Mouse (Mus musculus) forebrain, embryonic 11.5 days (tissue): ENCODE data around the gene Scmh1. TPM values are rescaled to one million over a fixed set of nuclear protein-coding genes. Genes with fewer than 3 reads are reported as not detected.
A peak's percentile ranks its signal among the peaks of the same experiment; 100 is the strongest.
"Not testable (repeated sequence)": the region's sequence is repeated elsewhere in the genome, so short reads cannot be mapped to it uniquely, and the experiment has no call there.

Experiments used
- ATAC-seq: fragments of 200-750 bp; cut with Nextera tagmentation; replicated peaks from 2 replicates; pipeline ENCODE4 v1.8.0; 2017; ENCODE audit warnings: moderate TSS enrichment; ENCODE audit not compliant: low FRiP score
- DNase-seq: peaks from one replicate; pipeline ENCODE4 v3.0.0-alpha.2; 2017; ENCODE audit warnings: low spot score
- H3K27ac ChIP-seq: fragments of 300-500 bp; sonication (generic); 2 replicates; pipeline ENCODE4 v1.5.1; 2014; ENCODE audit warnings: low read depth, low read length
- H3K27me3 ChIP-seq: fragments of 300-500 bp; sonication (generic); 2 replicates; pipeline ENCODE4 v1.6.1; 2014; ENCODE audit warnings: mild to moderate bottlenecking, low read length, mixed read lengths; ENCODE audit not compliant: control insufficient read depth, insufficient read depth
- H3K36me3 ChIP-seq: fragments of 300-500 bp; sonication (generic); 2 replicates; pipeline ENCODE4 v1.6.1; 2014; ENCODE audit warnings: mild to moderate bottlenecking, low read length, moderate library complexity, mixed read lengths; ENCODE audit not compliant: control insufficient read depth, insufficient read depth
- H3K4me1 ChIP-seq: fragments of 300-500 bp; sonication (generic); replicated peaks from 2 replicates; pipeline ENCODE4 v1.6.1; 2014; ENCODE audit warnings: low read length, mixed read lengths; ENCODE audit not compliant: control insufficient read depth, insufficient read depth
- H3K4me2 ChIP-seq: fragments of 300-500 bp; sonication (generic); 2 replicates; pipeline ENCODE4 v1.6.1; 2014; ENCODE audit warnings: low read depth, mild to moderate bottlenecking, low read length, moderate library complexity, mixed read lengths; ENCODE audit not compliant: severe bottlenecking
- H3K4me3 ChIP-seq: fragments of 300-500 bp; sonication (generic); 2 replicates; pipeline ENCODE4 v1.5.1; 2014; ENCODE audit warnings: low read depth, low read length
- H3K9ac ChIP-seq: fragments of 300-500 bp; sonication (generic); 2 replicates; pipeline ENCODE4 v1.6.1; 2014; ENCODE audit warnings: low read length
- H3K9me3 ChIP-seq: fragments of 300-500 bp; sonication (generic); 2 replicates; pipeline ENCODE4 v1.6.1; 2016; ENCODE audit warnings: low read length, mixed read lengths; ENCODE audit not compliant: control insufficient read depth
- WGBS: fragments of 180-500 bp; shearing (Covaris S2); extraction: QIAGEN DNeasy Blood & Tissue Kit; methylation state at CpG from one replicate; pipeline ENCODE4 v1.1.7; 2014; 5-methylcytosine and 5-hydroxymethylcytosine counted together
- polyA plus RNA-seq: library from polyadenylated mRNA; unstranded; fragments of >200 nt; fragmentation: Nextera tagmentation; extraction: Ambion mirVana; gene quantifications from 2 replicates; pipeline ENCODE4 v1.2.1, GENCODE M21; 2014

Scmh1 gene
- polyA plus RNA-seq, 1 experiment from 2014 or later: 46.1 TPM

DNA sequence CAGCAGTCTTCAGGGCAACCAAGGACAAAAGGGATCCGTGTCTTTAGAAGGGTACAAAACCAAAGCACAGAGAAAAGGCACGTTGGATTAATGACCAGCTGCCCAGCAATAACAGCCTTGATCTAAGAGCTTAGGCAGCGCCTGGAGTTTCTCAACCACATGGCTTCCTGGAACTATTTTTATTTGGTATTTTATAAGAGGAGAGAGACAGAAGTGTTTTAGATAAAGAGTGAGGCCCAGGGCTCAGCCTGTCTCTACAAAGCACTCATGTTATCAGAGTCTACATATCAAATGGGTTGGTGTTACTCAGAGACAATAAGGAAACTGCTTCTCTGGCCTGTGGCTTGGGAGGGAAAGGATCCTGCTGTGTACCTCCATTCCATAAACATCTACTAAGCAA lies 12.3 kb upstream of the Scmh1 start:
- 51% methylated on average over 3 of the region's 3 CpGs for whole genome bisulfite sequencing
- no peak overlapping the region for H3K9ac ChIP-seq
- no peak for ATAC-seq
- H3K27ac ChIP-seq: no peak overlapping the region
- DNase-seq: no peak
- H3K4me1 ChIP-seq: no peaks in the 10 kb centered on the region; the same call in 1 of the 2 replicates
- no peaks in the 10 kb centered on the region for H3K36me3 ChIP-seq
- no peak overlapping the region for H3K4me2 ChIP-seq
- no peak overlapping the region for H3K4me3 ChIP-seq
- peaks cover 18% of the 10 kb centered on the region for H3K27me3 ChIP-seq
- no peaks in the 10 kb centered on the region for H3K9me3 ChIP-seq

DNA sequence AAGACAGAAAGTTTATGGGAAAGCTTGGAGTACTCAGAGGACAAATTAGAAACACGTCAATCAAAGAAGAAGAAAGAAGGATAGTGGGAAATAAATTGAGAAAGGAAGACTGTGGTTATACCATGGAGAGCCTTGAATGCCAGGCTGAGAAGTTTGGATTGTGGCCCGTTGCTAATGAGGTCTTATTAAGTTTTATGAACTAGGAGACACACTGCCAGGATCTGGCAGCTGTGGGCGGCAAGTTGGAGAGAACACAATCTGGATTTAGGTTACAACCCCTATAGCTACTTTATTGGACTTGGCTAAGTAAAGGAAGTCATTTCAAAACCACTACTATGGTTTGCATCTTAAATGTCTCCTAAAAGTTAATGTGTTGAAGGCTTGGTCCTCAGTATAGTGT lies 4.8 kb upstream of the Scmh1 start:
- Histone ChIP-seq H3K9ac (no peak overlapping the region), H3K4me1 (no peaks in the 10 kb centered on the region), H3K9me3 (no peaks in the 10 kb centered on the region), H3K4me3 (no peak overlapping the region), H3K4me2 (no peak overlapping the region), H3K27me3 (no peaks in the 10 kb centered on the region), H3K36me3 (no peaks in the 10 kb centered on the region), H3K27ac (no peak overlapping the region)
- ATAC-seq: no peak
- WGBS: 80% methylated on average over 3 of the region's 3 CpGs
- DNase-seq: no peak

DNA sequence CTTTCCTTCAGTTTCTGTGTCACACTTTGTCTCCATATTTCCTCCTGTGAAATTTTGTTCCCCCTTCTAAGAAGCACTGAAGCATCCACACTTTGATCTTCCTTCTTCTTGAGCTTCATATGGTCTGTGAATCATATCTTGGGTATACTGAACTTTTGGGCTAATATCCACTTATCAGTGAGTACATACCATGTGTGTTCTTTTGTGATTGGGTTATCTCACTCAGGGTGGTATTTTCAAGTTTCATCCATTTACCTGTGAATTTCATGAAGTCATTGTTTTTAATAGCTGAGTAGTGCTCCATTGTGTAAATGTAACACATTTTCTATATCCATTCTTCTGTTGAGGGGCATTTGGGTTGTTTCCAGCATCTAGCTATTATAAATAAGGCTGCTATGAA lies 3.0 kb upstream of the Scmh1 start:
- not testable (repeated sequence) for H3K36me3 ChIP-seq, H3K4me1 ChIP-seq, H3K9me3 ChIP-seq, H3K27me3 ChIP-seq, DNase-seq, H3K9ac ChIP-seq, H3K4me2 ChIP-seq, H3K4me3 ChIP-seq, H3K27ac ChIP-seq, ATAC-seq

DNA sequence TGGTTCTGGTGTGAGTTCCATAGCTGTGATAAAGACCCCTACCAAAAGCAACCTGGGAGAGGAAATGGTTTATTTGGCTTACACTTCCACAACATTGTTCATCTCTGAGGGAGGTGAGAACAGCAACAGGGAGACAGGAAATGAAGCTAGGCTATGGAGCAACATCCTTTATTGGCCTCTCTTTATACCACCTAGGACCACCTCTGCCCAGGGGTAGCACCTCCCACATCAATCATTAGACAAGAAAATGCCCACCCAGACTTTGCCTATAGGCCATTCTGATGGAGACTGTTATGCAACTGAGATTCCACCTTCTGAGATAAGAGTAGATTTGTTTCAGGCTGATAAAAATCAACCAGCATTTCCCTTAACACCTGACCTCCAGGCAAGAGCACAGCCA lies 834 bp upstream of the Scmh1 start:
- Histone ChIP-seq H3K9ac (no peak overlapping the region), H3K9me3 (no peaks in the 10 kb centered on the region), H3K4me1 (no peaks in the 10 kb centered on the region), H3K27me3 (no peaks in the 10 kb centered on the region), H3K4me3 (no peak overlapping the region), H3K36me3 (no peaks in the 10 kb centered on the region), H3K4me2 (no peak overlapping the region), H3K27ac (no peak overlapping the region)
- ATAC-seq: no peak
- no peak for DNase-seq

DNA sequence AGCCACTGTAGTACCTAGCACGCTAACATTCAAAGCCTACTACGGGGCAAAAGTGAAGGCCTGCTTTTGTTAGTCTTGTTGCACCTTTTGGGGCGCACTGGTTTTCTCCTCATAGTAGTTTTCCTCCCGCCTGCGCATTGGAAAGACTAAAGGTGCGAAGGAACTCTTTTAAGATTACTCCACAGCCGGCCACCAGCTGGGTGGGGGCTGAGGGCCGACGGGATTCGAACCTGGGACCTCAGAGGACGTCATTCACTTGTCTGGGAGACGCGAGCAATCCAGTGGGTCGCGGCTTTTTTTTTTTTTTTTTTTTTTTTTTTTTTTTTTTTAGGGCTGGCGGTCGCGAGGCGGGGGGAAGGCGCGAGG lies 320 bp upstream of the Scmh1 start:
- 10% methylated on average over 19 of the region's 21 CpGs for WGBS
- Histone ChIP-seq H3K36me3 (no peaks in the 10 kb centered on the region), H3K4me2 (peak overlapping the region; percentile 62; the same call in 1 of the 2 replicates), H3K4me1 (no peaks in the 10 kb centered on the region), H3K9ac (peak overlapping the region; percentile 40; the same call in 1 of the 2 replicates), H3K27me3 (no peaks in the 10 kb centered on the region), H3K4me3 (peak overlapping the region; percentile 97), H3K9me3 (no peaks in the 10 kb centered on the region), H3K27ac (no peak overlapping the region)
- no peak for DNase-seq
- no peak for ATAC-seq

DNA sequence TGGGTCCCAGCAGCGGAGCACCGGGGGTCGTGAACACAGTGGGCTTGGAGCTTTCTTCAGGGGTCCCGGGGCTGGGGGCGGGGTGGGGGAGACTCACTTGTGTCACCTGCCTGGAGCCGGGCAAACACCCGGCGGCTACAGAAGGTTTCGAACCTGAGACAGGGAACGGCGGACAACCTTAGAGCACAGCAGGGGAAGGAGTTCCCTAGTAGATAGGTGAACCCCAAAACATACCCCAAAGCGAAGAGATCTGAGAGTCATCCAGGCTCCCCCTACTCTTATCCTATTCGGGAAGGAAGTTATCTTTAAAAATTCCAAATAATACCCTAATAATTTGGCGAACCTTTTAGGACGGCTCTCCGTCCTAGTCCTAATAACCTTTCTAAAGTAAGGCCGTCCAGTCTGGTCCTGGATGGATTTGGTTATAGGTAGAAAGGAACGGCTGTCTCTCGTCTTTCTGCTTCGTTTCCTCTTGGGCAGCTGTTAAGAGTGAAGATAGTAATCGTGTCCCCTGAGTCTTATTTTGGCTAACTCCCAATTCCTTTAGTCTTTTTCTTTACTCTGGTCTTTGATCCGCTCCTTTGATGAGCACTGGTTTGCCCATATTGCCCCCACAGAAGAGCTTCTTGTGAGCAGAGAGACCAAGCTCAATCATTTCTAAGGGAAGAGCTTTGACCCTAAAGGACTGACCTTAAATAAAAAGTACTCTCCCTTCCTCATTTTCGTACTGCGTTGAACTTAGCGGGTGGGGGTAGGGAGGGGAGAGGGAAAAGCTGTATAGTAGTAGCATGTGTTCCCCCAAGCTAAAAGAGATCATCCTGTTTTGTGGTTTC lies 941 bp downstream of the Scmh1 start:
- no peak for DNase-seq
- Histone ChIP-seq H3K27me3 (no peaks in the 10 kb centered on the region), H3K4me1 (no peaks in the 10 kb centered on the region), H3K27ac (0 out of 2 replicates have a peak overlapping the region, but pooled peaks have one; percentile 31), H3K36me3 (no peaks in the 10 kb centered on the region), H3K4me2 (peak overlapping the region; percentile 62), H3K9me3 (no peaks in the 10 kb centered on the region), H3K9ac (peak overlapping the region; percentile 98), H3K4me3 (peak overlapping the region; percentile 97)
- no peak; the same call in 1 of the 2 replicates for ATAC-seq
- 6% methylated on average over 25 of the region's 25 CpGs for WGBS

DNA sequence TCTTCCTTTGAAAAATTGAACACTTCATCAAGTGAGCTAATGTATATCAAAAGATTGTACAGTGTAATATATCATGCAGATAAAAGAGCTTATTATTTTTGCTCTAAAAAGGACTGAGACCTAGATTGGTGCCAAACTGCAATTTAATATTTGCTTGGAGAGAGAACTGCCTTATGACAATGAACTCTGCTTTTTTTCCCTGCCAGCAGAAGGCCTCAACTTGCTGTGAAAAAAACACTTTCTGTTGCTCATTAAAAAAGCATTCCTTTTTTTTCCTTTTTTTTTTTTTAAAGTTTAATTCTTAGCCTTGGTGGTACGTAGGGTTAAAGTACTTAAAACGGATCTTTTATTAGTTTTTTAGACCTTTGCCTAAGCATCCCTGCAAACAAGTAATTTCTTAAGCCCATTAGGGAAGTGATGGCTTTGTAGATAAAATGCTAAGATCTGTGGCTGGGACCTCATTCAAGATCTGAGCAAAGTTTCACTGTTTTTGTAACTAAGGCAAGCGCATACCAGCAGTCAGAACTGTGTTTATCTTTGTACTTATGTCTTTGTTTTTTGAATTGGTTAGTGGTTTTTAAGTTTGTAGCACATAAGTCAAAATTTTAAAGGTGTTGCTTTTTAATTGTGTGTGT lies 1.7 kb downstream of the Scmh1 start:
- no peaks in the 10 kb centered on the region for H3K9me3 ChIP-seq
- no peak for ATAC-seq
- peak overlapping the region; percentile 62 for H3K4me2 ChIP-seq
- WGBS: 64% methylated on average over 3 of the region's 3 CpGs
- no peak for DNase-seq
- no peak overlapping the region for H3K4me3 ChIP-seq
- H3K27ac ChIP-seq: no peak overlapping the region
- H3K36me3 ChIP-seq: no peaks in the 10 kb centered on the region
- no peaks in the 10 kb centered on the region for H3K4me1 ChIP-seq
- no peak overlapping the region; the same call in 1 of the 2 replicates for H3K9ac ChIP-seq
- no peaks in the 10 kb centered on the region for H3K27me3 ChIP-seq

DNA sequence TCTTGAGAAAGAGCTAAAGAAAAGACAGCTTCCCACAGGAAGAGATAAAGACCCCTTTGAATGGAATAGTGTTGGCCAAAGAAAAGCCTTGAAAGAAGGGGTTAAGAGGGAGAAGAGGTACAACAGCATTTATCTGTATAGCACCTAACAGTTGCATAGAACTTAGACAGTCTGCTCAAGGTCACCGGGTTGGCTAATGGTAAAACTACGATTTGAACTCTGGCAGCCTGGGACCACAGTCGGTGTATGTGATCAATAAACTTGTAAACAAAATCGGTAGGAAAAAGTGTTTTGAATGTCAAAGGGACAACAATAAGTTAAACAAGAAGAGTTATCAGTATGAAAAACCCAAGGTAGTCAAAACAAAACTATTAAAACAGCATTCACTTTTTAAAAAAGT lies 13.0 kb downstream of the Scmh1 start:
- no peaks in the 10 kb centered on the region for H3K27me3 ChIP-seq
- ATAC-seq (no peak), DNase-seq (no peak)
- no peaks in the 10 kb centered on the region for H3K9me3 ChIP-seq
- H3K27ac ChIP-seq: no peak overlapping the region
- H3K4me2 ChIP-seq: no peak overlapping the region
- WGBS: 88% methylated on average over 4 of the region's 4 CpGs
- no peaks in the 10 kb centered on the region for H3K4me1 ChIP-seq
- no peaks in the 10 kb centered on the region for H3K36me3 ChIP-seq
- no peak overlapping the region for H3K4me3 ChIP-seq
- H3K9ac ChIP-seq: no peak overlapping the region

DNA sequence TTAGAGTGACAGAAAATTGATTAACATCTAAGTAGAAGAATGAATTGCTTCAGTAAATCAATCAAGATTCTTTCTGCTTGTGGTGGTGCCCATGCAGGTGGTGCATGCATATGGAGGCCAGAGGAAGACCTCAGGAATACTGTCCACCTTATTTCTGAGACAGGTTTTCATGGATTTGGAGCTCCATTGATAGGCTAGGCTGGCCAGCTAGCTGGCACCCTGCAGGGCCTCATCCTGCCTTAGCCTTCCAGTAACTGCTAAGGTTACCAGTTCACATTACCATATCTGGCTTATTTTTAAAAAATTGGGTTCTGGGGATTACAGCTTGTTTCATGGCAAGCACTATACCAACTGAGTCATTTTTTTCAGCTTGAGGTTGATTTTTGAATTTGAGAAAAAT lies 15.1 kb downstream of the Scmh1 start:
- Histone ChIP-seq H3K4me3 (no peak overlapping the region), H3K9me3 (no peaks in the 10 kb centered on the region), H3K27ac (no peak overlapping the region), H3K4me1 (no peaks in the 10 kb centered on the region), H3K4me2 (no peak overlapping the region), H3K27me3 (no peaks in the 10 kb centered on the region), H3K9ac (no peak overlapping the region), H3K36me3 (no peaks in the 10 kb centered on the region)
- DNase-seq (no peak), ATAC-seq (no peak)
